Mouse (Mus musculus): ENCODE results near the gene Mgat5.

Gene Mgat5

DNA sequence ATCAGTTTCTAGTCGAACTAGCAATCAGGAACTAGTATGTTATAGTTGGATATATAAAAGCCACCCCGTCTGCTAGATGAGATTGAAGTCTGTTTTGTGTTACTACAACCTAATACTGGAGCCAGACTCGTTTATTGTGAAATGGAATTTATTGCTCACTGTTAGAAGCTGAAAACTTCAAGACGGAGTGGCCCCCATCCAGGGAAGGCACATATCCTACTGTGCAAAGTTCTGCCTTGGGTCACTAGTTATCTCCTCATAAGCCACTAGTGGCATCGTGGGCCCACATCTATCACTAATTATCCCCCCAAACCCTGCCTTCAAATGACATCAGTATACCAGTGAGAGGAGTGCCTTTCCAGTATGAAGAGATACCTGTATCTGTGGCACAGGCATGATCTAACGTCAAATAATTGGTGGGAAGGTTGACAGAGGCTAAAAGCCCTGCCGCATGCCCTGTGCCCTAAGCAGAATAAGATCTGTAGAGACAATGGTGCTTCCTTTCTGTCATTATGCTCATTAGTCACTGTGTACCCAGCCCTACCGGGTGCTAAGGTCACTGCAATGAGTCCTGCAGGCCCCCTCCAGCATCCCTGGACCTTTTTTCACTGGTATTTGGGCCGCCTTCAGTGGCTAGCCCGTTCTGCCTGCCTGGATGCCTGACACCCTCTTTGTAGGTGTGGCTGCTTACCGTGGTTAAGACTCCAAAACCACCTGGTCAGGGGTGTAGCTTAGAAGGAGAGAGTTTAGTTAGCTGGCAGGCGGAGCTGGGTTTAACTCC is 191.9 kb downstream of the Mgat5 start:
- no peak for DNase-seq

DNA sequence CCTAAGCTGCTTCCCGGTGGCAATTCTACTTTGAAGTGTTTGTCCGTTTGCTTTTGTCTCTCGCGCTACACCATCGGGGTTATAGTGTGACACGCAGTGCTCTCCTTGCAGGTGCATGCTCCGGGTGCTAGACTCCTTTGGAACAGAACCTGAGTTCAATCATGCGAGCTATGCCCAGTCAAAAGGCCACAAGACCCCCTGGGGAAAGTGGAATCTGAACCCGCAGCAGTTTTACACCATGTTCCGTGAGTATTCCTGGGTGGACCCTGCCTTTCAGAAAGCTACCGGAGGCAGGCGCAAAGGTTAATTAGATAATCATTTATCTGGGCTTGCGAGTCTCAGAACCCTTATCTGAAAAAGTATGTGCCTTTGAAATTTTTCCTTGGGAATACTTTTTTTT is 192.6 kb downstream of the Mgat5 start:
- DNase-seq = no peak

DNA sequence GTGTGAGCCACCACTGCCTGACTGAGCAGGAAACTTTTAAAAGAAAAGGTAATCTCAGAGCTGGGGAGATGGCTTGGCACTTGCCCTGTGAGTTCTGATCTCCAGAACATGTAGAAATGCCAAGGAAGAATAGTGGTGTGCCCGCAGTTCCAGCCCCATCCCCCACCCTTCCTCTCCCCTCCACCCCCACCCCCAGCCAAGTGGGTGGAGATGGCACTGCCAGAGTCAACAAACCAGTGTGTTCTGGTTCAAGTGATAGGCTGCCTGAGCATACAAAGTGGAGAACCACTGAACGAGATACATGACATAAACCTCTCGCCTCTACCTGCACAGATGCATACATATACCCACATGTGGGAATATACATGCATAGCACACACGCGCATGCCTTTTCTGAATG is 193.4 kb downstream of the Mgat5 start:
- no peak for DNase-seq

DNA sequence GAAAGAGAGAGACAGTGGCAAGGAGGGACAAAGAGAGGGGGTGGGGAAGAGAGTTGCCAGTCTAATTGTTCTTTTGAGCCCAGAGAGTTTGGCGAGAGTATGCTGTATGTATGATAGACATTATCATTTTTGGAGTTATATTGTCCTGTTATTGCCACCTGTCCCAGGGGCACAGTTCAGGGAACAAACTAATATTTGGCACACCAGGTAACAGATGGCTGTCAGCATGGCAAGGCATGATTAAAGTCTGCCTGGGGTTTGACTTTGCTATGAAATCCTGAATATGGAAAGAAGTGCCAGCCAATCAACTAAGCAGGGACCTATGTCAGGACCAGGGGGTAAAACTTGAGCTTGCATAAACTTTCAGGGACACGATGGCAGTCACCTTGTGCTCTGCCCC is 195.4 kb downstream of the Mgat5 start:
- no peak for DNase-seq

DNA sequence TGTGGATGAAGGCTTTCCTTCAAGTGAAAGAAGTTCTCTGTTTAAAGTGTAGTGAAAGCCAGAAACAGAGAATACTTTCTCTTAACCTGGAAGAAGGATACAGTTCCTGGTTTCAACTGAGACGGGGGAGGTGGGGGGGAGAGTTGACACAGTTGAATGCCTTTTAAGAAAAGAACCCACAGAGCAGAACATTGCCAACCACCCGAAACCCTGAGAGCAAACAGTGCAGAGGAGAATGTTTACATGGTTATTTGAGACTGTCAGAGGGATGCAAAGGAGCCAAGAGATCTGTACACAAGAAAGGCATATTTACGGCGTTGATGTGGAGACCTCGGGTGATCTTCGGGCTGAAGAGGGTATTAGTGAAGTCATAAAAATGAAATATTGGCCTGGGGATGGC is 195.9 kb downstream of the Mgat5 start:
- no peak for DNase-seq

DNA sequence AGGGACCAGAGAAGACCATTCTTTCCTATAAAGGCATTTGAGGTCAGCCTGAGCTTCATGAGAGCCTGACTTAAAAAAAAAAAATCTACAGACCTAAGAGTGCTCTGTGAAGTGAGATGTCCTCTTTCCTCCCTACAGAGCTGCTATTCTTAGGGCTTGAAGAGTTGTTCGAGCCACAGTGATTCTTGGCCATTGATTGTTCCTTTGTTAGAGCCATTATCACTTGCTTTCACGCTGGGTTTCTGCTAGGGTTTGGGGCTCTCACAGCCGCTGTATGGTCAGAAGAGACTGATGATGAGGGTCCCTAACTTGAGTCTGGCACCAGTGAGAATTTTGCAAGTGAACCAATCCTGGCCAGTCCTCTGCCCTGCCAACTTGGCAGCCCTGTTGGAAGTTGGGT is 199.8 kb downstream of the Mgat5 start:
- DNase-seq = no peak

DNA sequence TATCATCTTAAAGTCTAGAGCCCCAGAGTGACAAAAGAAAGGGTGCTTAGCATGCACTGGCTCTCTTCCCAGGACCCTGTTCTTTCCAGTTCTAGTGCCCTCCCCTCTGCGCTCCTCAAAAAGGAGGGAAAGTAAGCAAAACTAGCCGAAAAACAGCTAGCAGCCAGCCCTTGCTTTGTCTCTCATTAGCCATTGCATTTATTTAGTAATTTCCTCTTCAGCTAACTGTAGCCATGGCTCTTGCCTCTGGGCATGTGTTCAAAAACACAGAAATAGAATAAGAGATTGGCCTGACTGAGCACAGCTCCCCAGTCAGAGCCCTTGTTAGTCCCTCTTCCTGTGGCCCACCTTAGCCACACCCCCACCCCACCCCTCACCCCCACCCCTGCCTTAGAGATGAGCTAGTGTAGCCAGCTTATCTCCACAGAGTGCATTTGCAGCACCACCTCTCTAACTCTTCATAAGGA is 204.2 kb downstream of the Mgat5 start:
- DNase-seq = peak; percentile 31

DNA sequence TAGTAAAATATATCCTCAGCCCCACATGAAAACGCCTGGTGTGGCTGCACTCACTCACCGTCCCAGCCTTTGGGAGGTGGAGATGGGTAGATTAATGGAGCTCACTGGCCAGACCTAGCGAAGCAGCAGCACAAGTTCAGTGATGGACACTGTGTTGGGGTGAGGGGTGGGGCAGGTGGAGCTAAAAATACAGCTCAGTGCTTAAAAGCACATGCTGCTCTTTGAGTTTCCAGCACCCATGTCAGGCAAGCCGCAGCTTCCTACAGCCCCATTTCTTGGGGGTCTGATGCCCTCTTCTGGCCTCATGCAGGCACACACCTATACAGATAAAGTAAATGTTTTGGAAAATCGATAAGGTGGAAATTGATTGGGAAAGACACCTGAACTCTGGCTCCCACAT is 204.7 kb downstream of the Mgat5 start:
- peak; percentile 53 for DNase-seq

DNA sequence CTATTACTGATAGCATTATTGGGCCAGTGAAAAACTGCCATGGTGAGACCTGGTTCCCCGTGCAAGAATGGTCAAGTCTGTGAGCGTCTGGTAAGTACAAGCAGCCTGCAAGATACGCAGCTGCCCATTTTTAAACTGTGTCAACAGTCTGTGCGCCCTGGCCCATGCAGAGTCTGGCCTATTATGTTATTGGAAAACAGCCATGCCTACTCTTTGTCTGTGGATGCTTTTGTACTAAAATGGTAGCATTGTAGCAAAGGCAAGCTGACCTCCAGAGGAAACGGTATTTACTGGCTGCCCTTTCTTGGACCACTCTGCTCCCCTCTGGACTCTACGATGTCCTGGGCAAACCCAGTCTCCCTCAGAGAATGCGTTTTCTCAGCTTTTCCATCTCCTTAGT is 209.7 kb downstream of the Mgat5 start:
- DNase-seq = peak; percentile 50

DNA sequence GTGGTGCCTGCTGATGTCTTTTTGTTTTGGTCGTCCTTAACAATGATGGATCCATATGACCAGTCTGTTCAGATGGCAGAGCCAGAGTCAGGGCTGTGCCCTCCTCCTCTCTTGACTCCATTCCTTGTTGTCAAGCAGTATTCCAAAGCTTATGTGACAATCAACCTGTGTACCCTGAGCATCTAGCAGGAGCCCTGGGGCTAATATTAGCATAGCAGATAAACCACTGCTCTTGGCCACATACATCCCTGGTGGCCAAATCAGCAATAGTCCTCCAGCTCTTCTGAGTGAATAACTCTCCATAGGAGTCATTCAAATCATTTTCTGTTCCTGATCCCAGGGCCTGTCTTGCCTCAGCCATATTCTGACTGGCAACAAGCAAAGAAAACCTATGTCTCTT is 211.1 kb downstream of the Mgat5 start:
- DNase-seq = no peak

DNA sequence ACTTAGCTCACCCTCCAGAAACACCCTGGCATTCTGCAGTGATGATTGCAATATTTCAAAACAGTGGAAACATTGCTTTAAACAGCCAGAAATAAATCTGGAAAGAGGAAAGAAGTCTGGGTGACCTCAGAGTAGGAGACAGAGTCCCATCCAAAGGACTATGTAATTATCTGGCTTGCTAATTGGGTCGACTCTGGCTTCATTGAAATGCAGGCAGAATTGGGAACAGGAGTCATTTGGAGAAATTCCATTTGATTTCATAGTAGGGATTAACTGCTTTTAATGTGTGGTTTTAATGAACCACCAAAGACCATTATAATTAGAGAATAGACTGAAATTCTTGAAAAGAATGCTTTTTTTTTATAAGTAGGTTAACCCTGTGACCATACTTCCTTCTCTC is 212.2 kb downstream of the Mgat5 start:
- DNase-seq = no peak

DNA sequence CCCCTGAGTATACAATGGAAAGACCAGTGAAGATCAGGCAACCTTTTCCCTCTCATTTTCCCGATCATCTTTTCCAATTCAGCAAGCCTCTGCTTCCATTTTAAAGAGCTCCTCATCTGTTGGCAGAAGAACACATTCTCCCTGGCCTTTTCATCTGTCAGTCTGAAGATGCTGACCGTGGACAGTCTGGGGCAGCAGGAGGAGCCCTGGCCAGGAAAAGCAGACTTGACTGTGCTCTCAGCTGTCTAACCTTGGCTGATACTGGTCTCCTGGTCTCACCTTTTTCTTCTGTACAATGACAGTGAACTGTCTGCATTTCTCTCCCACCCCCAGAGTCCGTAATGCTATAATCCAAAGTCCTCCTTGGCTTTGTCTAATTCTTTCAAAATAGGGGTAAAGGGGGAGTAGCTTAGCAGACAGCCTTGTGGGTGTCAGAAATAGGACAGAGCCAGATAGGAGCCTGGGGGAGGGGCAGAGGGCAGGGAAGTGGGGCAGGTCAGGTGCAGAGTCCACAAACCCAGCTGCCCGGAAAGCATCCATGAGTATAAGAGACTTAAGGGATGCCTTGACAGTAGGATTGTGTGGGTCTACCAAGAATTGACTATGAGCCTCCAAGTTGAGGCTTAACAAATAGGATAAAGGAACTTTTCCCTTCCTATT is 214.2 kb downstream of the Mgat5 start:
- DNase-seq = peak; percentile 76

DNA sequence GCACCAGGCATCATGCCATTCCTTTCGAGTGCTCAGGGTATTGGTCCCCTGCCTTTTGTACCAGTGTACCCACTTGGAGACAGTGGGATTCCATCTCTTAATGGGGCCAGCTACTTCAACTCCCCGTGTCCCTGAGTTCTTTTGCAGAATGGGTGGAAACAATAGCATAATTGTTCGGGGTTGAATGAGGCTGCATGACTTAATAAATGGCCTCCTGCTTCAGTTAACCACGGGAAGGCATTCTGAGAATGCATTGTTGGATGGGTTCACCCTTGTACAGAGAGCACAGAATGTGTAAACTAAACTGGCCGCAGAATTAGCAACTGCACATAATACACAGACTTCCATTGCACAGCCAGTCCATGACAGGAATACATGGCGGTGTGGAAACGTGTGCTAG is 214.8 kb downstream of the Mgat5 start:
- peak; percentile 90 for DNase-seq

DNA sequence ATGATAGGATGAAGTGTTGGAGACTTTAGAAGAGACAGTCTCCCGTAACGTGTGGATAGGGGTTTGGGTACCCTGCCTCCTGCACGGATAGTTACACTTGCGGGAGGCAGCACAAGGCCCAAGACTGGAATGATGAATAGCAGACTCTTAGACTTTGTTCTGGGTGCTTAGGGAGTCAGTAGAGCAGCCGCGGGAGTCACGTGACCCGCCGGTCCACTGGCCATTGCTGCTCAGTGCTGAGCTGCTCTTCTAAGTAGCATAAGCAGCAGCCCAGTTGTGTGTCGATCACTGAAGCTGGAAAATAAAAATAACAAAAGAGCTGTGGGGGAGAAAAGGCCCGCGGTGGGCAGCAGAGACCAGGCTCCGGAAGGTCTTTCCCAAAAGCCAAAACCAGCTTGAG is 215.6 kb downstream of the Mgat5 start:
- peak; percentile 25 for DNase-seq

DNA sequence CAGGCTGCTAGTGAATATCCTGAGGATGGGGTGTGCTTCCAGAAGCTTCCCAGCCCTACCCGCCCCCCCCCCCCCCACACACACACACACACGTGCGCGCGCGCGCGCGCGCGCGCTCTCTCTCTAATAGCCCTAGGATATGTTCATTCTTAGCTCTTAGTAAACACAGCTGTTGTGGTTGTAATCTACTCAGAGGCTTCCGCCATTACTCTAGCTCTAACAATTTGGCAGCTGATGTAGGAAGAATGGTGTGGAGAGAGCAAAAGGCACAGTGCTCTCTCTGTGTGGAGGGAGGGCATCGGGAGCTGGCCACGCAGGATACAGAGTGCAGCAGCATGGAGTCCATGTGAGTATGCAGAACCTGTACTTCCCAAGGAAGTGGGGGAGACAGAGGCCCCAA is 216.0 kb downstream of the Mgat5 start:
- DNase-seq = no peak

DNA sequence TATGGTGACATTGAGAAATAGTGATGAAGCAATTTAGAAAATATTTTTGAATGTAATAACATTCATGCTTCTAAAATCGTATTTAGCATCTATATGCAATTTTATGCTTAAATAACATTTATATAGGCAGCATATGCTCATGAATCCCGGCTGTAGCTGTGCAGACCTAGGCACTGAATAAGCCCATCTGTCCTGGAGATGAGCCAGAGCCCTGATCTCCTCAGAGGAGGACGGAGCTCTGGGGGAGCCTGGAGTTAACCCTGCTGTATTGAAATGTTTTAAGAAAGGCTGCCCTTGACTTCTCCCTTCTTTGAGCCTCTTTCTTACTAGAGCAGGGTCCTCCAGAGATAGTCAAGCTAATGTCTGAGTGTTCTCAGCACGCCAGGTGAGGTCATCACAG is 217.8 kb downstream of the Mgat5 start:
- no peak for DNase-seq

DNA sequence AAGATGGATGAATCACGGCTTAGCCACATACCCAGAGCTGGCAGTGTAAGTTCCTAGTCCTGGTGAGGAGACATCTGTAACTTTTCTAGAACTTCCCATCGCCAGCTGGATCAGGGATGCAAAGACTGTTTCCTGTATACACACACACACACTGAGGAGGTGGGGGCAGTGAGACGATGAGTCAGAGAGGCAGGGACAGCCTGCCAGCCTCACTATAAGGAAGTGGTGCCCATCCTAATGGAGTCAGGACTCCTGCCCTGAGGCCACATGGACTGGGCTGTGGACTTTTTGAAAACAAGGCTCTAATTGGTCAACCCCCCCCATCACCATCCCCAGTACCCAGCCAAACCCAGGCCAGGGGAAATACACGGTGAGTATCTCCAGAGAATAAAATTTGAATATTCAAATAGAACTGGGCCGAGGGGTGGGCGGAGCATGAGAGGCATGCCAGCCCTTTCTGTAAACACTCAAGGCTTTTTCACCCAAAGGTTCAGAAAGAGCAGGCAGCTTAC is 220.3 kb downstream of the Mgat5 start:
- DNase-seq = peak; percentile 35

DNA sequence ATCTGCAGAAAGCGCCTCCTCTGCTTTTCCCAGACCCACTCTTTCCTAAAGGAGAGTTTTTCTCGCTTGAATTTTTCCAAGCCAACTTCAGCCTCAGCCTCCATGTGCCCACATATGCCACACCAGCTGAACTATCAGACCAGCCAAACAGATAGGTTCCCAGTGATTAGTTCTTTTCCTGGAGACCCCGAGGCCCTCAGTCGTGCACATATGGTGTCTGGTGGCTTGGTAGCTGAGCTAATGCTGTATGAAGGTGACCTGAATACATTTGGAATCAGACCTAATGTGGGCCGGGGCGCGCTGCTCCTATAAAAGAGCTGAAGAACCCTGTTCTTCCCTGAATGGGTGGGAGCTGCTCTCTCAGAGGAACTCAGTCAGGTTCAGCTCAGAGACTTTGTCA is 225.5 kb downstream of the Mgat5 start:
- peak; percentile 58 for DNase-seq

DNA sequence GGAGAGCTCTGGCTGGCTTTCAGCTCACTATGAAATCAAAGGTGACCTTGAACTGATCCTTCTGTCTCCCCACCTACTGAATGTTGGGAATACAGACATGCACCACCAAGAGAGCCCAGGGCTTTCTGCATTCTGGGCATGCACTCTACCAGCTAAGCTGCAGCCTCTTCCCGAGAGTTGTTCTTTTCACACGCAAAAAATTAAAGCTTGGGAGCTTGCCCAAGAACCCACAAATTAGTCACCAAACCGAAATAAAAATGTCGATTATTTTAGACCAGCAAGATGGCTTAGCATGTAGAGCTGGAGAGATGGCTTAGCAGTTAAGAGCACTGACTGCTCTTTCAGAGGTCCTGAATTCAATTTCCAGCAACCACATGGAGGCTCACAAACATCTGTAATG is 230.0 kb downstream of the Mgat5 start:
- no peak for DNase-seq

DNA sequence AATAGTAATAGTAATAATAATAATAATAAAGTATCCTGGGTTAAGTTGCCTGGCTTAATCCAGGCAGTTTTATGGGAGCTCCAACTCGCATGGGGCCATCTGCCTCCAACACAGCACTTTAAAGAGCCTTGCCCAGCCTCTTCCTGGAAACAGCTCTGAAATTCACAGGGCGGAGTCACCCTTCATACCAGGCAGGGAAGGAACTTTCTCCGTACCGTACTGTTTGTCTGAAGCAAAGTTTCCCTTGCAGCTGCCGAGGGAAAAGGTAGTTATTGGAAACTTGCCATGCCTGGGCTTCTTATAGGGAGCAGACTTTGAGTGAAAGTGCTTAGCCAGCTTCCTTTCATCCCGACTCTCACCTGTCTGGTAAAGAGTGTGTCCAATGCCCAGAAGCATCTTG is 232.3 kb downstream of the Mgat5 start:
- no peak for DNase-seq

DNA sequence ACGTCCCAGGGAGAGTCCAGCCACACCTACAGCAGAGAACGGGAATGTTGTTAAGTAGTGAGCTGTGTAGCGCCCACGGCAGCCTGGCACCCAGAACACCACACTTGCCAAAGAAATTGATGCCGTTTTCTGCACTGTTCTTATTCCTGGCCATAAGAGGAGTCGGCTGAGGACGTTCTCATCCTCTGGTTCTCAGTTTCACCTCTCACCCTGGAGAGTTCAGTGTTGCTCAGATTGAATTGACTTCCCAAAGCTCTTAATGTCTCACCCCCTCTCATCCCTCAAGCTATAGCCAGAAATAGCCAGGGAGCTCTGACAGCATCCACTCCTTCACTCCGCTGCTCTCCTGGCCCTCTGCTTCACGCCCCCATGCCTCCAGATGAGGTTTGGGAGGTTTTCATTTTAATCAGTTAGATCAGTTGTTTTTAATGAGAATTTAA is 234.7 kb downstream of the Mgat5 start:
- no peak for DNase-seq

DNA sequence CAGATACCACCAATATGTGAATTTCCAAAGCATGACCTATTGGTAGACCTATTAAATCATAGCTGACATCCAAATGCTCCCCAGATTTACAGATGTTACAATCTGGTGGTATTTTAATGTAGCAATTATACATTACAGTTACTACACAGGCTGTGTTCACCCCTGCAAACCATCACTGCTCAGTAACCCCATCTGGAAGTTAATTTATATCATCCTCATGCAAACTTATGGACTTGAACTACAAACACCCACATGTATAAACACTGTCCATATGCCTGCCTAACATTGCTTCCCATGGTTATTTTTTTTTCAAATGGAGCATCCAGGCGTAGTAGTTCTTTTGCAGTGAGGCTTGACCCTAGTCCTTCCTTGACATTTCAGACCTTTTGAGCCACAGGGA is 236.2 kb downstream of the Mgat5 start:
- no peak for DNase-seq

DNA sequence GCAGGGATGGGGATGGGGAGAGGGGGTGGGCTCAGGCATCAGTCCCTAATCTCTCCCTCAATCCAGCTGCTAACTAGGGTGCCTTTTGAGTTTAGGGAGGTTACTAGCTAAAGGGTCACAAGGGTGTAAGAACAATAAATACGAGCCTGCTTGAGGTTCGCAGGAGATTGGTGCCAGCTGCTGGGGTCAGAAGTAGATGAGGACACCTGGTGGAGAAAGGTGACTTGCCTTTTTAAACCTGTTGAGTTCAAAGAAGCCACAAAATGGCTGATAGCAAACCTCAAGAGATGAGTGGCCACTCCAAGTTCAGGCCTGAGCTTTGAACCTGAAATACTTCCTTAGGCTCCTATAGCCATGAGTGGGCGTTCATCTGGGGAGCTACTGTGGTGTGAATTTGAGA is 236.9 kb downstream of the Mgat5 start:
- no peak for DNase-seq

Measured in retina, postnatal 1 day (tissue).